Mouse (Mus musculus) left cerebral cortex, postnatal 10 days (tissue): Measurements from ENCODE around the gene Rpl14. TPM values are rescaled to one million over a fixed set of nuclear protein-coding genes. Genes with fewer than 3 reads are reported as not detected.
"Not testable (repeated sequence)": the region's sequence is repeated elsewhere in the genome, so short reads cannot be mapped to it uniquely, and the experiment has no call there.

Experiments used
- DNase-seq, 2 experiments: peaks; one replicate each; pipeline ENCODE4 v3.0.0; 2021 to 2022; ENCODE audit warnings: low spot score in 2 of 2, mixed read lengths in 1 of 2; ENCODE audit errors: extremely low spot score in 1 of 2
- intact Hi-C: fragments of 180-260 bp; cut with DNase I; formaldehyde crosslinking; loops from one replicate; pipeline ENCODE4 v1.15.1; 2025
- total RNA-seq, 2 experiments: library from RNA; stranded (reverse); gene quantifications; 2 replicates each; pipeline ENCODE4 v1.2.3; 2021

Rpl14 gene
- 100 to 1,000 TPM; 273 to 293 TPM for total RNA-seq

- intact Hi-C loops: loop anchor here (2.0 to 10.0 kb wide), 2 partner anchors 68 to 804 kb away; no protein-coding TSS in a partner anchor
- peak; percentile 97 to 99 for DNase-seq
These were observed at the start of gene Rpl14 for GRCm38 (mm10) chr9:120570741-120571592. Gene Rpl14 (plus strand): TSS chr9:120571444.

DNA sequence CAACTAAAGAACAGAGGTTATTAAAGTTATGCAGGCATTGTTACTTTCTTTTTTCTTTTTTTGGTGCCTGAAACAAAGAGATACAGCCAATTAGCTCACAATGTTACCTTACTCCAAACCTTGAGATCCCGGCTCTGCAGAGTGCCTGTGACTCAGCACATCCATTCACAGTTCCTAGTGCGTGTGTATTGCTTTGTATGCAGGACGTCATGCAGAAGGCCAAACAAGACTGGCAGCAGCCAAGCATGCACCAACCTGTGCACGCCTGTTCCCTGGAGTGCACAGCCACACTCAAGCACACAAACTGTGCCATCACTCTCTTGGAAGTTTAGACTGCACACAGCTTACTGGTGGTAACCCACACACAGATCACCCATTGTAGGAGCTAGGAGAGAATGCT is 44.0 kb upstream of the Rpl14 start:
- DNase-seq: no peak
- intact Hi-C loops: no loop called here

GRCm38 (mm10) chr9:120527919-120528318 is 43.3 kb upstream of the Rpl14 start:
- intact Hi-C loops: no loop called here
- no peak for DNase-seq

- DNase-seq: no peak
- intact Hi-C loops: no loop called here
These were observed 42.3 kb upstream of the Rpl14 start for GRCm38 (mm10) chr9:120528815-120529510.

DNA sequence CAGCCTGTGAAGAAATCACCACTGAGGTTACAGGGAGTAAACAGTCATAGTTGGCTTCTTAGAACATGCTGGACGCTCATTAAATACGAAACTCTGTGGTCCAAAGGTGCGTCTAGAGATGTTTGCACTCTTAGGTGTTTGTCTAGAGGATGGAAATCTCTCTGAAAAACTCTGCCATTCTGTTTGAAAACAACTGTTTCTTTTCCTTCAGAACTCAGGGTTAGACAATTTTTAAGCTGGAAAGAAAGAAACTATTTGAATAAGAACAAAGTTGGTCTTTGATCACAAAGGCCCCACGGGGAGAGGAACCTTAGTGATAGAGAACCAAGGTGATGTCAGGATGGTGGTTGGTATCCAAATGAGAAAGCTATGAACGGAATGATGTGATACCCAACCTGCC is 40.8 kb upstream of the Rpl14 start:
- DNase-seq: no peak
- intact Hi-C loops: no loop called here

- DNase-seq: no peak
These were observed 39.2 kb upstream of the Rpl14 start for GRCm38 (mm10) chr9:120532062-120532461.

GRCm38 (mm10) chr9:120532691-120533090 is 38.6 kb upstream of the Rpl14 start:
- intact Hi-C loops: no loop called here
- no peak for DNase-seq

More at GRCm38 (mm10) chr9:120532062-120532461, 39.2 kb upstream of the Rpl14 start:
- intact Hi-C loops: no loop called here

- intact Hi-C loops, DNase-seq: not testable (repeated sequence)
These were observed 37.7 kb upstream of the Rpl14 start for GRCm38 (mm10) chr9:120533446-120533950.

GRCm38 (mm10) chr9:120539662-120540251 is 31.5 kb upstream of the Rpl14 start, which contains the start of gene Entpd3:
Gene Entpd3 (plus strand): TSS chr9:120539818.
- DNase-seq: peak in 1 of 2 experiments; percentile 42
- intact Hi-C loops: no loop called here

GRCm38 (mm10) chr9:120541411-120541810 is 29.8 kb upstream of the Rpl14 start:
- DNase-seq: no peak
- intact Hi-C loops: no loop called here

GRCm38 (mm10) chr9:120542241-120542640 is 29.0 kb upstream of the Rpl14 start:
- intact Hi-C loops: no loop called here
- no peak for DNase-seq

DNA sequence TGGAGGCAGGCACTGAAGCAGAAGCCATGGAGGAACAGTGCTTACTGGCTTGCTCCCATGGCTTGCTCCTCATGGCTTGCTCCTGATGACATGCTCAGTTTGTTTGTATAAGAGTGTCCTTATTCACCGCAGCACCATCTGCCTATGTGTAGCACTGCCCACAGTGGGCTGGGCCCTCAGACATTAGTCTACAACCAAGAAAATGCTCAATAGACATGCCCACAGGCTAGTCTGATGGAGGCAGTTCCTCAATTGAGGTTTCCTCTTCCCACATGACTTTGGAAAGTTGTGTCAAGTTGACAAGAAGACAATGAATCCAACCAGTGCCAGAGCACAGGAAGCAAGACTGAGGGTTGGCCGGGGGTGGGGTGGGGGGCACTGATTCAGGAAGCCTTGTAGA is 25.2 kb upstream of the Rpl14 start:
- intact Hi-C loops: no loop called here
- no peak for DNase-seq

DNA sequence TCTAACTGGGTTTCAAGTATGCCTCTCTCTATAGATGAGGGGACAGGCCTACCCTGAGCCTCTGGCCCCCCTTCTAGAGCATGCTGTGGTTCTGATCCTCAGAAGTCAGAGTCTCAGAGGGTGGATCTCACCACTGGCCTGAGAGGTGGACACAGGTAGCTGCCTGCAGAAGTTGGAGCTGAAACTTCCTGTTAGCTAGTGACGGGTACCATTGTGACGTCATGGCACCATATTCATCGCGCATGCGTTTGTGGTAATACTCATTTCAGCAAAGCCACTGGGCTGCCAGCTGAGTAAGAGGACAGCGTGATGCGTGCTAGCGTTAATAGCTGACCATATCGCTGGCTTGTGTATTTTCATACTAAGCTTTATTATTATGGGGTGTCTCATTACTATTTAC is 24.8 kb upstream of the Rpl14 start:
- DNase-seq: no peak
- intact Hi-C loops: no loop called here

- DNase-seq: no peak
- intact Hi-C loops: no loop called here
These were observed 24.1 kb upstream of the Rpl14 start for GRCm38 (mm10) chr9:120547026-120547668.

DNA sequence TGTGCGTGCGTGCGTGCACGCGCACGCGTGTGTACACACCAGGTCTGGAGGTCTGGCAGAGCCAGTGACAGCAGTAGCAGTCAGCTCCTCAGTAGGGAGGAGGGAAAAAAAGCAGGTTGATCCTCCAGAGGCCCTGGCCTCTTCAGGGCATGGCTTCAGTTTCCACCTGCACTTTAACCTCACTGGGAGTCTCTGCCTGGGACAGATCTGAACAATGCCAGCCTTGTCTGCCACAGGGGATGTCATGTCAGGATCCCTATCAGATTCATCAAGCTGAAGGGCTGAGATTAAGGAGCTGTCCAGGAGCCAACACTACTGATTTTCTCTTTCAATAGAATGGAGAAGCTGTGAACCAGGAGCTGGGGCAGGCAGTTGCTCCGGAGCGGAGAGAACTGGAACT is 20.5 kb upstream of the Rpl14 start:
- DNase-seq: no peak
- intact Hi-C loops: no loop called here

- intact Hi-C loops: no loop called here
- no peak for DNase-seq
These were observed 7.7 kb upstream of the Rpl14 start for GRCm38 (mm10) chr9:120563590-120563989.

GRCm38 (mm10) chr9:120564247-120564646 is 7.0 kb upstream of the Rpl14 start:
- intact Hi-C loops: no loop called here
- no peak for DNase-seq

- DNase-seq: no peak
- intact Hi-C loops: no loop called here
These were observed 4.9 kb upstream of the Rpl14 start for GRCm38 (mm10) chr9:120566384-120566783.

- intact Hi-C loops: no loop called here
- no peak for DNase-seq
These were observed 2.3 kb upstream of the Rpl14 start for GRCm38 (mm10) chr9:120568917-120569316.
